Mouse (Mus musculus): ENCODE data around the gene Atp5d. TPM values are rescaled to one million over a fixed set of nuclear protein-coding genes. Genes with fewer than 3 reads are reported as not detected.

Atp5d gene
- polyA plus RNA-seq, 1 experiment from 2014 or later, result 454 TPM

DNA sequence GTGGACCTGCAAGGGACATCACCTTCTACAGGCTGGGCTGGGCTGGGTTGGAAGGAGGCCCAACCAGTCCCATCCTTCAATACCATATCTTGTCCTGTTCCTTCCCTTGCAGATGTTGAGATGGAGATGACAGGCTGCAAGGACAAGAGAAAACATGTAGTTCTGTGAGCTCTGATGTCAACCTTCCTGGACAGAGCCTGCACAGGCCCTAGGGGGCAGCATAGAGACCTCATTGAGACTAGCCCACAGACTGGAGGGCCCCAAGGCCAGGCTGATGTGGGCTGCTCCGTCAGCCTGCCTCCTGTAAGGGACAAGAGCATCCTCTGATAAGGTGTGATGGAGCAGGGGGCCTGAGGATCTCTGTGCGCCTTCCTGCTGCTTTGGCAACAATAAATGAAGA is 36.3 kb downstream of the Atp5d start:
- Histone ChIP-seq H3K9ac (ENCODE audit: low read depth, low read length) (0 out of 2 replicates have a peak overlapping the region, but pooled peaks have one; percentile 32), H3K27me3 (ENCODE audit: control insufficient read depth, insufficient read depth, low read depth, low read length) (no peaks in the 10 kb centered on the region), H3K4me3 (ENCODE audit: low read depth, low read length) (no peak overlapping the region), H3K4me1 (ENCODE audit: control insufficient read depth, insufficient read depth, low read length) (peaks cover 20% of the 10 kb centered on the region), H3K36me3 (ENCODE audit: control insufficient read depth, insufficient read depth, low read length) (peaks cover 19% of the 10 kb centered on the region), H3K9me3 (replicated peaks; ENCODE audit: control insufficient read depth, low read length, poor library complexity, severe bottlenecking) (no peaks in the 10 kb centered on the region), H3K4me2 (ENCODE audit: low read length) (no peak overlapping the region), H3K27ac (ENCODE audit: low read length) (no peak overlapping the region)
- no peak for ATAC-seq
- 38% methylated on average over 2 of the region's 2 CpGs for WGBS

DNA sequence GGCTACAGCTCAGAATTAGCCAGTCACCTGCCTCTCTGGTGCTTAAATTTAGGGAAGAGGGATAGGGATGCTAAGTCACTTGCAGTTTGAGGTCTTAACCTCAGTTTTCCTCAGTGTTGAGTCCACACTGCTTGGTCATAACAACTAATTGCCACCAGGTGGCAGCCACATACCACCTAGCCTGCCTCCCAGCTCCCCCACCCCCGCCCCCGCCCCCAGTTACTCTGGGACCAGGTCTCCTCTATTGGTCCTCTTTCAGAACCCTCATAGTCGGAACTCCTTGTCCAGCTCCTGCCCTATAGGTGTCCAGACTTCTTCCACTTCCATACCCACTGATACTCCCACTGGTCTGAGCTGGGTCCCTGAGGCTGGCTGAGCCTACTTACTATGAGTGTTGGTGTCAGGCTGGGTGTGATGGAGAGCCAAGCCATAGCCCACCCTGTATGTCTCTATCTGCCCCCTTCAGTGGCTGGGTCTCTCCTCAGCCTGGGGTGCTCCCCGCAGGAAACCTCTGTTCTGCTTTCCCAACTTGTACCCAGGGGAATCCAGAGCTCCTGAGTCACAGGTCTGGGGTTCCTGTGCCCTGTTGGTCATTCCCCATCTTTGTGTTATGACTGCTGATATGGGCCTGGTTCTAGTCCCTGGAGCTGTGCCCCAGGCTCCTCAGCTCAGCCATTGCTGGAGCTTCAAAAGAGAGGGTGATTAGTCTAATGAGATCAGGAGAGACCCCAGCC is 37.3 kb downstream of the Atp5d start:
- Histone ChIP-seq H3K9ac (ENCODE audit: low read depth, low read length) (peak overlapping the region; percentile 38; the same call in 1 of the 2 replicates), H3K27ac (ENCODE audit: low read length) (no peak overlapping the region)

DNA sequence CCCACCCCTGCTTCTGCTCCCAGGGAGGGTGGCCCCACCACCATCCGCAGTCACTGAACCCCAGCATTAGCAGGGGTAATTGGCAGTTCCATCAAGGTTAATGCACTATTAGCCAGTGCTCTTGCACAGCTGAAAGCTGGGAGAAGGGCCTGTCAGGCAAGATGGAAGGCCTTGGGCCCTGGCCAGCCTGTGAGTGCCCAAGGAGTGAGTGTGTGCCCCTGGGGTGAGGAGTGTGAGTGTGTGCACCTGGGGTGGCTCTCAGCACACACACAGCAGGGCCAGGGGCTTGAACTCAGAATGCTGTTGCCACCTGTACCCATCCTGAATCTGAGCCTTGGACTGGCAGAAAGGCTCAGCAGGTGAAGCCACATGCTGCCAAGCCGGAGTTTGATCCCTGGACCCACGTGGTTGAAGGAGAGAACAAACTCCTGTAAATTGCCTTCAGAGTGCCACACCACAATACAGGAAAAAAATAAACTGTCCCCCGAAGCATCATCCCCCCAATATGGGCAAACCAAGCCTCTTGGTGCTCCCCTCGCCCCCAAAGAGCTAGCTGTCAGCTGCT is 37.9 kb downstream of the Atp5d start:
- Histone ChIP-seq H3K9ac (ENCODE audit: low read depth, low read length) (peak overlapping the region; percentile 38; the same call in 1 of the 2 replicates), H3K4me3 (ENCODE audit: low read depth, low read length) (no peak overlapping the region), H3K9me3 (replicated peaks; ENCODE audit: control insufficient read depth, low read length, poor library complexity, severe bottlenecking) (no peaks in the 10 kb centered on the region), H3K27me3 (ENCODE audit: control insufficient read depth, insufficient read depth, low read depth, low read length) (no peaks in the 10 kb centered on the region), H3K36me3 (ENCODE audit: control insufficient read depth, insufficient read depth, low read length) (peaks cover 8% of the 10 kb centered on the region; the same call in 1 of the 2 replicates), H3K4me2 (ENCODE audit: low read length) (no peak overlapping the region), H3K27ac (ENCODE audit: low read length) (no peak overlapping the region), H3K4me1 (ENCODE audit: control insufficient read depth, insufficient read depth, low read length) (peaks cover 22% of the 10 kb centered on the region)
- WGBS, result 64% methylated on average over 5 of the region's 5 CpGs
- no peak for ATAC-seq

More for the DNA sequence above, 37.3 kb downstream of the Atp5d start:
- Histone ChIP-seq H3K27me3 (ENCODE audit: control insufficient read depth, insufficient read depth, low read depth, low read length) (no peaks in the 10 kb centered on the region), H3K9me3 (replicated peaks; ENCODE audit: control insufficient read depth, low read length, poor library complexity, severe bottlenecking) (no peaks in the 10 kb centered on the region), H3K4me3 (ENCODE audit: low read depth, low read length) (no peak overlapping the region), H3K4me1 (ENCODE audit: control insufficient read depth, insufficient read depth, low read length) (peaks cover 17% of the 10 kb centered on the region), H3K36me3 (ENCODE audit: control insufficient read depth, insufficient read depth, low read length) (peaks cover 14% of the 10 kb centered on the region), H3K4me2 (ENCODE audit: low read length) (0 out of 2 replicates have a peak overlapping the region, but pooled peaks have one; percentile 12)
- no peak for ATAC-seq
- 20% methylated on average over 4 of the region's 4 CpGs for WGBS

DNA sequence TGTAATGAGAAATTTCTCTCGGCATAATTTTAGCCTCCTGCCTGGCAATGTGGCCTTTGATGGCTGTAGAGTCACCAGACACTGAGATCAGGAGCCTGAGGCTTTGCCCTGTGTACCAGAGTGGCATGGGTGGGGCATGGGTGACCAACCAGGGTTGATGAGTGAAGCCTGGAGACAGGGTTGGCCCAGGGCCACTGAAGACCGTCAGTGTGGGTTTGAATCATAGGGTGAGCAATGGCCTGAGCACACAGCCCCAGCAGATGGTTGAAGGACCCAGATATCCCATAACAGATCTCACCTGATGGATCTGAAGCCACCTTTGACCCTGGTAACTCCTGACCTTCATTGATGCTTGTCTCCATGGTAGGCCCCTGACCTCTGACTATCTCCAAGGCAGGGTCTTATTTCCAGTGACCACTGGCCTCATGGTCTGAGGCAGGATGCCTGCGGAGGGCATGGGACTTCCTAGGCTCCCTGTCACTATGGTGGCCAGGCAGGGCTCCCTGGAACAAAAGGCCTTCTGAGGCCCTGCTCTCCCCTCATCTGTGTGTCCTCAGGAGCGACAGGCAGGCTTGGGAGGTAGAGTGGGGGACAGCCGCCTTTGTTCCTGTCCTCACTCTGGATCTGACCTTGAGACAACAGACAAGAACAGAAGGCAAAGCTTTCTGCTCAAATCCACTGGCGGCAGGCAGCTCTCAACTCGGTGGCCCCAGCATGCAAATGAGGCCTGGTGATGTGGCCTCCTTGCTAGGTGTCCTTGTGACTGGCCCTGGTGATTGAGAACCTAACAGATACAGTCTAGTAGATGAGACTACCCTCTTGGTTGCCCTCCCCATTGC is 39.2 kb downstream of the Atp5d start:
- Histone ChIP-seq H3K27ac (ENCODE audit: low read length) (no peak overlapping the region), H3K4me2 (ENCODE audit: low read length) (no peak overlapping the region), H3K9ac (ENCODE audit: low read depth, low read length) (0 out of 2 replicates have a peak overlapping the region, but pooled peaks have one; percentile 21), H3K36me3 (ENCODE audit: control insufficient read depth, insufficient read depth, low read length) (no peaks in the 10 kb centered on the region), H3K4me3 (ENCODE audit: low read depth, low read length) (no peak overlapping the region), H3K4me1 (ENCODE audit: control insufficient read depth, insufficient read depth, low read length) (peaks cover 19% of the 10 kb centered on the region), H3K9me3 (replicated peaks; ENCODE audit: control insufficient read depth, low read length, poor library complexity, severe bottlenecking) (no peaks in the 10 kb centered on the region), H3K27me3 (ENCODE audit: control insufficient read depth, insufficient read depth, low read depth, low read length) (no peaks in the 10 kb centered on the region)
- no peak for ATAC-seq
- 29% methylated on average over 7 of the region's 7 CpGs for whole genome bisulfite sequencing

DNA sequence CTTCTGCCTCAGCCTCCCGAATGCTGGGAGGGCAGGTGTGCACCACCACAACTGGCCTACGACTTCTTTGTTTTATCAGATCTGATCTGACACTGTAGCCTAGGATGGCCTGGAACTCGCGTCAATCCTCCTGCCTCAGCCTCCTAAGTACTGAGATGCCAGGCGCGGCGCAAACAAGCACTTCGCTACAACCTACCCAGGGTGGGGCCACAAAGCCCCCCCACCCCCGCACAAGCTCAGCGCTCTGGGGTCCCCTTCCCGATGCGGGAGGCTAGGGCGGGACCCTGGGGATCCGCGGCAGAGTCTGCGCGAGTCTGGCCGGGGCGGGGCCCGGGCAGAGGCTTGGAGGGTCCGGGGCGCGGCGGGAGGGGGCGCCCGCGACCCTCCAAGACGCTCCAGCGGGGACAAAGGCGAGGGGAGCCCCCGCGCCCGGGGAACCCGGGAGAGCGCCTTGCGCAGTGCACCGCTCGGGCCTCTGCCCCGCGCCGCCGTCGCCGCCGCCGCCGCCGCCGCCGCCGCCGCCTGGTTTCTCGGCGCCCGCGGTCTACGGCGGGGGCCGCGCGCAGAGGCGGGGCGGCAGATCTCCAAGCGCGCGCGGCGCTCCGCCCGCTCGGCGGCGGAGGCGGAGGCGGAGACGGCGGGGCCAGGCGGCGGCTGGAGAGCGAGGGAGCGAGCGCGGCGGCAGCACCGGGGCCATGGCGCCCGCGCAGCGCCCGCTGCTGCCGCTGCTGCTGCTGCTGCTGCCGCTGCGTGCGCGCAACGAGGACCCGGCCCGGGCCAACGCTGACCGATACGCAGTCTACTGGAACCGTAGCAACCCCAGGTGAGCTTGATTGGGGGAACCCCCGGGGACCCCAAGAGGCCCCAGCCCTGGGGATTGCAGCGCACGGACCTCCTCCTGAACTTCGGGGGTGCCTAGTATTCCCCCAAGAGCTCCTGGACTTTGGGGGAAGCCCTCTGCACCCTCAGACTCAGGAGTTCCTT is 40.9 kb downstream of the Atp5d start, which contains the start of gene Efna2:
Gene Efna2, plus strand, starts transcription at position 415 of the 984 bp plus-strand sequence.
- peak; percentile 63 for ATAC-seq
- Histone ChIP-seq H3K4me2 (ENCODE audit: low read length) (peak within 1 kb of the TSS; percentile 86), H3K9me3 (replicated peaks; ENCODE audit: control insufficient read depth, low read length, poor library complexity, severe bottlenecking) (no peaks in the 10 kb centered on the region), H3K27me3 (ENCODE audit: control insufficient read depth, insufficient read depth, low read depth, low read length) (no peaks in the 10 kb centered on the region), H3K4me1 (ENCODE audit: control insufficient read depth, insufficient read depth, low read length) (peaks cover 18% of the 10 kb centered on the region), H3K4me3 (ENCODE audit: low read depth, low read length) (peak within 1 kb of the TSS; percentile 87), H3K36me3 (ENCODE audit: control insufficient read depth, insufficient read depth, low read length) (no peaks in the 10 kb centered on the region), H3K27ac (ENCODE audit: low read length) (peak within 1 kb of the TSS; percentile 84), H3K9ac (ENCODE audit: low read depth, low read length) (peak within 1 kb of the TSS; percentile 94)
- WGBS, result 2% methylated on average over 44 of the region's 106 CpGs

DNA sequence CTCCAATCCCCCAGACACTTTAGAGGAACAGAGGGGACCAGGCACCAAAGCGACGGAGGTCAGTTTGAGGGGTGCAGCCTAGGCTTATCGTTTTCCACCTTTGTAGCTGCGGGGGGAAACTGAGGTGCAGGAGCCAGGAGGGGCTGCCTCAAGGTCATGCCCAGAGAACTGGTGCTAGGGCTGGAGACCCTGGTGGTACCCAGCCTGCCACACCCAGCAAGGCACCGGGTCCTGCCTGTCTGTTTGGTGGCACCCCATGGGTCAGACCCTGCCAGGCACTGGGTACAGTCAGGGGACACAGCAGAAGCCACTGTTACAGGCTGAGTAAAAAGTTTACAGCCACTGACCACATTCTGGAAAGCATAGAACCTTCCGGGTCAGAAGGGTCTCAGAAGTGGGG is 41.9 kb downstream of the Atp5d start:
- ATAC-seq, result no peak
- peak overlapping the region; percentile 87 for H3K4me3 ChIP-seq (ENCODE audit: low read depth, low read length)
- H3K27me3 ChIP-seq (ENCODE audit: control insufficient read depth, insufficient read depth, low read depth, low read length), result no peaks in the 10 kb centered on the region

DNA sequence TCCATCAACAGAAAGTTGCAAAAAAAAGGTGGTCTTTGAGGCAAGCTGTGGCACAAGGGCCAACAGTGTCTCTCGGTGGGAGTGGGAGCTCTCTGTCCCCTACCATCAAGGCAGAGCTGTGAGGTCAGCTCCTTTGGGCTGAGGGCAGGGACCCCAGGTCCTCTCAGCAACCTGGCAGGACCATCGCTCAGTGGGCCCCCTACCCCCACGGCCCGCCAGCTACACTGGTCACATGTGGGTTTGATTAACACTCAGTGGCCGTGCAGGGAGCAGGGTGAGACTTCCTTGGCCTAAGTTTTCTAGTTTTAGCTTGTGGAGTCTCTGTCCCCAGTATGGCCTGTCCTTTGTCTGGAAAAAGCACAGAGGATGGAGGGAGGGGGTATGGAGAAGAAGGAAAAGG is 42.4 kb downstream of the Atp5d start:
- Histone ChIP-seq H3K36me3 (ENCODE audit: control insufficient read depth, insufficient read depth, low read length) (no peaks in the 10 kb centered on the region), H3K9me3 (replicated peaks; ENCODE audit: control insufficient read depth, low read length, poor library complexity, severe bottlenecking) (no peaks in the 10 kb centered on the region), H3K4me2 (ENCODE audit: low read length) (peak overlapping the region; percentile 86), H3K4me3 (ENCODE audit: low read depth, low read length) (peak overlapping the region; percentile 87), H3K27ac (ENCODE audit: low read length) (peak overlapping the region; percentile 65), H3K9ac (ENCODE audit: low read depth, low read length) (peak overlapping the region; percentile 94), H3K27me3 (ENCODE audit: control insufficient read depth, insufficient read depth, low read depth, low read length) (no peaks in the 10 kb centered on the region), H3K4me1 (ENCODE audit: control insufficient read depth, insufficient read depth, low read length) (peaks cover 18% of the 10 kb centered on the region)
- no peak for ATAC-seq
- WGBS, result 27% methylated on average over 5 of the region's 5 CpGs

More for the DNA sequence above, 41.9 kb downstream of the Atp5d start:
- peak overlapping the region; percentile 65; the same call in 1 of the 2 replicates for H3K27ac ChIP-seq (ENCODE audit: low read length)
- no peaks in the 10 kb centered on the region for H3K9me3 ChIP-seq (replicated peaks; ENCODE audit: control insufficient read depth, low read length, poor library complexity, severe bottlenecking)
- H3K9ac ChIP-seq (ENCODE audit: low read depth, low read length), result peak overlapping the region; percentile 94
- 30% methylated on average over 6 of the region's 6 CpGs for WGBS
- peaks cover 18% of the 10 kb centered on the region for H3K4me1 ChIP-seq (ENCODE audit: control insufficient read depth, insufficient read depth, low read length)
- peak overlapping the region; percentile 86 for H3K4me2 ChIP-seq (ENCODE audit: low read length)
- H3K36me3 ChIP-seq (ENCODE audit: control insufficient read depth, insufficient read depth, low read length), result no peaks in the 10 kb centered on the region

DNA sequence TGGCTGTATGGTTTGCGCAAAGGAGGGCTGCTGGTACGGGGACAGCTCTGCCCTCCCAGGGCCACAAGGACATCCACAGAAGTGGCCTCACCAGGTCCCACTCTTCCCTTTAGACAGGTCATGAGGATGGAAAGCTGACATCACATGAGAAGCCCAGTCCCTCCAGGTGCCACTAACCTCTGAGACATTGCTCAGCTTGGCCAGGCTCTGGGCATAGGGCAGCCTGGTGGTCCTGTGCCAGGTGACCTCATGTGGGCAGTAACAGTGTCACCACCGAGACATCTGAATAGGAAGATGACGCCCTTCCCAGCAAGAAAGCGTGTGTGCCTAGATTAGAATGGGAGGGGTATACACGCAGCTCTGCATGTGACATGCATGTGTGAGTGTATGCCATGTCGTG is 44.1 kb downstream of the Atp5d start:
- no peaks in the 10 kb centered on the region for H3K27me3 ChIP-seq (ENCODE audit: control insufficient read depth, insufficient read depth, low read depth, low read length)
- peak overlapping the region; percentile 94 for H3K9ac ChIP-seq (ENCODE audit: low read depth, low read length)
- peaks cover 18% of the 10 kb centered on the region for H3K4me1 ChIP-seq (ENCODE audit: control insufficient read depth, insufficient read depth, low read length)
- peak overlapping the region; percentile 17 for H3K27ac ChIP-seq (ENCODE audit: low read length)
- peak overlapping the region; percentile 87 for H3K4me3 ChIP-seq (ENCODE audit: low read depth, low read length)
- ATAC-seq, result no peak
- no peaks in the 10 kb centered on the region for H3K9me3 ChIP-seq (replicated peaks; ENCODE audit: control insufficient read depth, low read length, poor library complexity, severe bottlenecking)
- WGBS, result 78% methylated on average over 7 of the region's 7 CpGs
- peak overlapping the region; percentile 86 for H3K4me2 ChIP-seq (ENCODE audit: low read length)
- H3K36me3 ChIP-seq (ENCODE audit: control insufficient read depth, insufficient read depth, low read length), result peaks cover 4% of the 10 kb centered on the region; the same call in 1 of the 2 replicates
